Mouse (Mus musculus) NIH3T3 (cell line): ENCODE results near the gene Nrgn.

Source experiments
- DNase-seq: peaks from one replicate; pipeline ENCODE4 v3.0.0-alpha.2; 2012; ENCODE audit warnings: low read depth

Nrgn gene

DNA sequence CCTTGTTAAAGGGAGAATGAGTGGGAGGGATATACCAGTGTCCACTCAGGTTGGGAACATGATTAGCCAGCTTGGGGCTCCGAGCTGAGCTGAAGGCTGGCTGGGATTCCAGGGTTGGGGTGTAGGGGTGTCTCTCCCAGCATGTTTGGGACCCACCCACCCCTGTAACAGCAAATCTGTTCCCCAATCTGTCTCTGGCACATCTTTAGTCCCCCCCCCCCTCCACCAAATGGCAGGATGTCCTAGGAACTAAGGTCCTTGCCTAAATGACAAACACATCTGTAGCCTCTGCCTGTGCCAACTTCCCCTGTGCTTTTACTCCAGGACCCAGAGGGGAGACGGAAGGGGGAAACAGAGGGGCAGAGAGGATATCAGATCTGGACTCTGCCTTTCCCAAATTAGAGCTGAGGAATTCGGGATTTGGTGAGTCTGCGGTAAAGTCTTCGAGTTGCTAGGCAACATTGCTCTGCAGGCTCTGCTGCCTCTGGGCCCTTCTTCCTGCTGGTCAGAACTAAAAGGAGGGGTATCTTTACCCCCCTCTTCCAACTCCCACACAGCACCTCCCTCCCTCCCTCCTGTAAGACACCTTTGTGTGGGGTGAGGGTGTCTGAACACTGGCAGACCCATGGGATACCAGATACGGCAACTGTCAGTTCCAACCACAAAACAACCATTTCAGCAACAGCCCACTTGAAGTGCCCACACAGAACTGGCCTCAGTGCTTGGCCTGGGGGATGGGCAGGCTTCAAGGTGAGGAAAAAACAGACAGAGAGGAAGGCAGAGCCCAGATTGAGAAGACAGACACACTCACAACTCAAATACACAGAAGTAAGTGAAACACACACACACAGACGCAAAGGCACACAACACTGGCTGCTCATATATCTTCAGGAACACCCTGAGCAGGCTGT lies 2.4 kb upstream of the Nrgn start, which contains the start of gene Siae:
Gene Siae, plus strand, starts transcription at position 861 of the 911 bp plus-strand sequence.
- peak; percentile 15 for DNase-seq

DNA sequence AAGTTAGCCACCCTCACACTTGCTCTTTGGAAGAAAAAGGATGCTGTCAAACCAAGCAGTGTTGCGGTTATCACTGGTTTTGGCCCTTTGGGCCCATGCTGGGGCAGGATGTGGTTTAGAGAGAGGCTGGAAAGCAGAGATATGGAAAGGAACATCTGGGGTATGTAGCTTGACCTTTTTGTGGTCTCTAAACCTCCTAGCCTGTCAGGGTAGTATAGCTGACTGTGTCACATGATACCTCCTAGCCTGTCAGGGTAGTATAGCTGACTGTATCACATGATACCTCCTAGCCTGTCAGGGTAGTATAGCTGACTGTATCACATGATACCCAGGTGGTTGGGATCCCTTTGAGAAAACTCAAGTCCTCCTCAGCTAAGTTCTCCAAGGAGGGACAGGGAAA lies 1.6 kb upstream of the Nrgn start:
- no peak for DNase-seq

DNA sequence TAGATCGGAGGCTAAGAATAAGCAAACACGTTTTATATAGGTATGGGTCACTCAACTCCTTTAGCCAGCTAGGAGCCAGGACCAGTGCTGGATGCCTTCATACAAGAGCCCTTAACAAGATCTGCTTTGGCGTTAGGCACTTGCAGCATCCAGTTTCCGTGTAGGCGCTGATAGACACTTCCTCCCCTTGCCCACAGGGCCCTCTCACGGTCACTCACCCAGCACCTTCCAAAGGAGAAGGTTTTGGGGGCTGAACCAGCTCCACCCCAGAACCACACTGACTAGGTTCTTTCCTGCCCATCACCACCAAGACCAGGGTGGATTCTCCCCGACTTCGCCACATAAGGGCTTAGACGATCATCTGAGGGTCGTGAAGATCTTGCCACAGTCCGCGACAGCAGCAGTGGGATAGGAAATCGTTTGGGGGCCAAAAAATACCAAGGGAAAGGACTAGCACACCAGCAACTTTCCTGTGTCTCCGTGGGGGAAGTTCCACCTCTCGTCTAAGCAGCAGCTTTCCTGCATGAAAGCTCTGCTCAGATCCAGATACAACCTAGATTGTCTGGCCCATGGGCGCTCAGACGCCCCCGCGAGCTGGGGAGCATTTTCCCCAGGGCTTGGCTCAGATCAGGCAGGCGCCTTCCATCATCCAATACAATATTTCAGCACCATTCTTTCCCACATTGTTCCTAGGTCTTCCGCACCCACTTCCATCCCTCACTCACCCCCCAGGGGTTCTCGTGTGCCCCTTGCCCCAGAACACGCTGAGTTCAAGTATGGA lies 763 bp downstream of the Nrgn start:
- no peak for DNase-seq

DNA sequence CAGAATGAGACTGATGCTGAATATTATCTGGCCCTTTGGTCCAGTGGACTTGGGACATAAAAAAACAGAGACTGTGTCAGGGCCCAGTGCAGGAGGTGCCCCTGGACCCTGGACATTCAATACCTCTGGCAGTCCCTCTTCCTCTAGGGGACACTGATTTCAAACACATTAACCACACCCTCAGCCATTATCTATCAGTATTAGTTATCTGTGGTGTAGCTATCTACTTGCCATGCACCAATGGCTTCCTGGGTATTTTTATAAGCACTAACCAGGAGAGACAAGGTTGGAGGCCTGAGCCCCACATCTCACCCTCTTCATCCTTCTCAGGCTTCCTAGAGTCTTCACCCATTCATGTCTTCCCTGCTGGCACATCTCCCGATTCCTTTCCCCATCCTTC lies 2.3 kb downstream of the Nrgn start:
- DNase-seq, result no peak

DNA sequence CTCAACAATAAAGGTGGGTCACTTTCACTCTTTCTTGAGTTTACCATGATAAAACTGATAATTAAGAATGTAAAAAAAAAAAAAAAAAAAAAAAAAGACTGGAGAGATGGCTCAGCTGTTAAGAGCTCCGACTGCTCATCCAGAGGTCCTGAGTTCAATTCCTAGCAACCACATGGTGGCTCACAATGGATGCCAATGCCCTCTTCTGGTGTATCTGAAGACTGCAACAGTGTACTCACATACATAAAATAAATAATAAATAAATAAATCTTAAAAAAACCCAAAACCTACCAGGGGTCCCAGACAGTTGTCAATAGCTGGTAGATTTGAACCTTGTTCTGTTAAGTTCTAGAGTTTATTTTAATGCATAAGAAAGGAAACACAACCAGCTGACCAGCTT lies 5.8 kb downstream of the Nrgn start:
- peak; percentile 21 for DNase-seq

DNA sequence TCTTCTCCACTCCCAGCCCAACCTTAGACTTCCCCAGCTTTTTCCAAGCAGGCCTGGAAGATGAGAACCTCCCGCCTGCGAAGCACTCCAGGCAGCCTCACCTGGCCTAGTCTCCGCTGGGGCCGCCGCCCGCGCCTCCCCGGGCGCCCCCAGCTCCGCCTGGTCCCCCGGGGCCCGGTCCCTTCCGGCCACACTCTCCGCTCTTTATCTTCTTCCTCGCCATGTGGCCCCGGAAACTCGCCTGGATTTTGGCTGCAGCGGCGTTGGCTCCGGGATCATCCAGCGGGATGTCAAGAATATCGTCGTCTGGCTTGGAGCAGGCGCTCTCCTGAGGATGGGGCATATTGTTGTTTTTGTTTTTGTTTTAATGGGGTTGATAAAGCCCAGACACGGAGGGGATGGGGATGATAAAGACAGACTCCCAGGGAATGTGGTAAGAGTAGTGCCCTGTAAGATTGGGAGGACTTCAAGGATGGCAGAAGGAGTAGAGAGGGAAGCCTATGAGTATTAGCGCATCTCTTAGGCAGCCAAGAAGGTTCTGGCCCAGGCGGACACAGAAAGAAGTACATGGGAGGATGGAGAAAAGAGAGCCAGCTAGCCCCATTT lies 6.8 kb downstream of the Nrgn start:
- no peak for DNase-seq

DNA sequence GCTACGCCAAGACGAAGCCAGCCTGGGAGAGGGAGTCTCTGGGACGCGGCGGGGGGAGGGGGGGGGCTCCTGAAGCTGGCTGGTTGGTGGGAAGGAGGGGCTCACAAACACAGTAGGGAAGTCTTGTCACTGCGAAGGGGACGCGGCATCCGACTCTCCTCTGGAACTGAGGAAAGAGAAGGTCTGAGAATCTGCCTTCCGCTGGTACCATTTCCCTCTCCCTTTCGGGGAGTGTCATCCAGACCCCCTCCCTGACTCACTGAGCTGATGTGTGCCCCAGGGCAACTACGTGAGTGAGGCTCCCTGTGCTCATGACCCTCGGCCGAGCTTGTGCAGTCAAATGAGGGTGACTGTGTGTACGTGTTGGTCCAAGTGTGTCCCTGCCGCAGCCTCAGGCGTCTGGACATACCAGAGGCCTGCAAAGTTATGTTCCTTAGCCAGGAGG lies 7.5 kb downstream of the Nrgn start:
- no peak for DNase-seq

DNA sequence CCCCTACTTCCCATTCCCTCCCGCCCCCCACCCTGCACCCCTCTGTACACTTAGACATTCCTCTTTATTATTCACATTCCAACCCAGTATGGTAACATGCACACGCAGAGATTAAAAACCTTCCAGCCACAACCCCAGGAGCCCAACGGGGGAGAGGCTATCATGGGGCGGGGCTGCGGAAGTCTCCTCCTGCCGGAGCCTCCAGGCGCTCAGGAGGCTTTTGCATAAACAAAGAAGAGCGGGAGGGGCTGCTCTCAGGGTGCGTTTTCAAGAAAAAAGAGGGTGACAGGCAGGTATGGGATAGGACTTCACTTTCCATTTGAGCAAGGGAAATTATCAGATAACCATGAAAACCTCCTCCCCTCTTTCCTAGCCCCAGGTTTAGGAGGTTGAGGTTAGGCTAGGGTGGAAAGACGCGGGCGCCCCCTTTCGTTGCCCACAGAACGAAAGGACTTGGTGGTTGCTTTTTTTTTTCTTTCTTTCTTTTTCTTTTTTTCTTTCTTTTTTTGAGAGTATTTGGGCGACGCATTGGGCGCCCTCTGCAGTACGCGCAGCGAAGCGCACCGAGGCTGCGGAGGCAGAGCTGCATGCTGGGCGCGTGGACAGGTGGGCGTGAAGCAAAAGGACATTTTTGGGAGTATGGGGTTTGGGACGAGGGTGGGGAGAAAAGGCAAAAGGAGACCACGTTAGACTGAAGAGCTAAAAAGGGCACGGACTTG lies 8.1 kb downstream of the Nrgn start:
- peak; percentile 79 for DNase-seq

DNA sequence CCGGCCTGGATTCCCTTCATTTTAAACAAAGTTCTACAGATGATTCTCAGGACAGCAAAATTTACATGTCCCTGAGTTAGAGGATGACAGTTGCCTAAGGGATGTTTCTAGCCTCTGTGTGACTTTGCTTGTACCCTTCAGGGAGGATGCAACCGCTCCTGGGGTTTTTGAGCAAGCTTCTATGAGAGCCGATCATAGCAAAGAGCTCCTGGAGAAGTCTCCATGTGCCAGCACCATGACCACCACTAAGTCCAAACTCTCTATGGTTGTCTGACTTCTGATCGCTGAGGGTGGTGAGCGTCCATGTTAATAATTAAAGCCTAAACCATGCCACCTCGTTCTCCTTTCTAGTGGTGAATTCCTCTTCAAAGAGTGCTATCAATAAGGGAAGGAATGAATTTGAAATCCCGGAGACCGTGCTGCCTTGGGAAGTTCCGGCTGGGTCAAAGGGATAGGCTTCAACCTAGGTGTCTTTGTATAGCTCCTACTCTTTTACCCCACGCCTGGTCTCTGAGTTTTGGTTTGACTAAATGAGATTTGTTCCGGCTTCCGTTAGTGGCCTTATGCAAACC lies 8.7 kb downstream of the Nrgn start:
- DNase-seq, result no peak

DNA sequence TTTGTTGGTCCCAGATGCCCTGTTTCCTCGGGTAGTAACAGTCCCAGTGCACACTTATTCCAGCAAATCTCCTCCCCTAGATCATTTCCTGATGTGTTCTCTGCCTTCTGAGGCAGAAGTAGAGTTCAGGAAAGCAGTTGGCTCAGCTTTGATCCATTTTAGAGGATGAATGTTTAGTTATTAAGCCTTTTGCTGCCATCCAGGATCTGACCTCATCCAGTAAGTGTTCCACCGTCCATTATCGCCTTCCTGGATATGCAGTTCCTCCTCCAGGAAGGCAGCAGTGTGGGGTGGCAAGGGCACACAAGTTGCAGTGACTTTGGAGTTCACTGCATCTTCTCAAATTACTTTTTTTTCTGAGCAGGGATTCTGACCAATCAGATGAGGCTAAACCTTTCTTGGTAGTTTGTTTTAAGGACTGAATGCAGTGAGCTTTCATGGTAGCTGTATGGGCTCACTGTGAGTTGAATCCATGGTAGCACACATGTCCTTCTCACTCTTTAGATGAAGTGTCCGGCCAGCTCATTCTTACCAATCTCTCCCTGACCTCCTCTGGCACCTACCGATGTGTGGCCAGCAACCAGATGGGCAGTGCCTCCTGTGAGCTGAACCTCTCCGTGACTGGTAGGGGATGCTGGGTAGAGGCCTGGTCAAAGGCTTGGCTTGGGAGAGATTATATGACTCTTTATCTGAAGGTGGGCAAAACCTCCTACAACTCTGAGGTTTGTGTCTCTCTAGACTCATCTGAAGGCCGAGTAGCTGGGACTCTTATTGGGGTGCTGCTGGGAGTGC lies 10.7 kb downstream of the Nrgn start:
- DNase-seq, result no peak

DNA sequence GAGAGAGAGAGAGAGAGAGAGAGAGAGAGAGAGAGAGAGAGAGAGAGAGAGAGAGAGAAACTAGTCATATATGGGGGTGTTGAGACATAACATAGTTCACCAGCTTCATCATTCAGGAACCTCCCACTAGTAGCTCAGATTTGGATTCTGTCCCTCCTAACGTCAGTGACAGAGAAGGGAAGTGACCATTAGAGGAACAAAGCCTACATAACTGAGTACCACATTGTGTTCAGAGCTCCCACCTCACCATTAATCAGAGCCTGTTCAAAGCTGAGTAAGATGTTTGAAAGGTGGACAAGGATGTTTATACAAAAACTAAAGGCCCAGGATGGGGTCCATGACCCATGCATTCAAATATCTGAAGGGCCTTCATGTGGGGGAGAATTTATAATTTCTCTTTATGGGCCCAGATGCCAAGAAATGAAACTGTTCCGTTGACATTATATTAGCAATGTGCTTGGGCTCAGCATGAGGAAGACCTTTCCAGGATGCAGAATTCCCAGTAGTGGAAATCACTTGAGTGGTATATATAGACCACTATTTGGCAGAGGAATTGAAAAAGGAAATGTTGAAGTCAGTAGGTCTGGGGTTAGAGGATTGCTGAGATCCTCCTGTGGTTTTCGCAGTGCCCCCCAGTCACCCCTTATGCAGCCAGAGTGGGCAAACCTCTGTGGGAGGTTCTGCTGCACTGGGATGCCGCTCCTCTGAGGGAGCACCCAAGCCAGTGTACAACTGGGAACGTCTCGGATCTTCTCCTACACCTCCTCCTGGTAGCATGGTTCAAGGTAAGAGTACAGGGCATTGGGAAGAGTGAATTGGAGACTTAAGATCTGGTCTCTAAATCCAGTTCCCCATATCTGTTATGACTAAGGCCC lies 11.8 kb downstream of the Nrgn start:
- DNase-seq, result no peak

DNA sequence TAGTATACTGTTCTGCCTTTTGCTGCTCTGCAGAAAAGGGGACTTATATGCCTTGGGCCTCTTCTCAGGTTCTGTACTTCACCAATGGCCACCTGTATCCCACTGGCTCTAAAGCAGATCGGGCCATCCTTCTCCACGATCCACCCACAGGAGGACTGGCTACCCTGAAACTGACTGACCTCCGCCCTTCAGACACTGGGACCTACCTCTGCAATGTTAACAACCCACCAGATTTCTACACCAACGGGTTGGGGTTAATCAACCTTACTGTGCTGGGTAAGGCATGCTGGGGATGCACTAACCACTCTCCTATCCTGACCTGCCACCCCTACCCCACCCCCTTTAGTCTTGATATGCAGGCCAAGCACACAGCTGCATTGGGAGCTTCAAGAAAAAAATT lies 12.5 kb downstream of the Nrgn start:
- no peak for DNase-seq

DNA sequence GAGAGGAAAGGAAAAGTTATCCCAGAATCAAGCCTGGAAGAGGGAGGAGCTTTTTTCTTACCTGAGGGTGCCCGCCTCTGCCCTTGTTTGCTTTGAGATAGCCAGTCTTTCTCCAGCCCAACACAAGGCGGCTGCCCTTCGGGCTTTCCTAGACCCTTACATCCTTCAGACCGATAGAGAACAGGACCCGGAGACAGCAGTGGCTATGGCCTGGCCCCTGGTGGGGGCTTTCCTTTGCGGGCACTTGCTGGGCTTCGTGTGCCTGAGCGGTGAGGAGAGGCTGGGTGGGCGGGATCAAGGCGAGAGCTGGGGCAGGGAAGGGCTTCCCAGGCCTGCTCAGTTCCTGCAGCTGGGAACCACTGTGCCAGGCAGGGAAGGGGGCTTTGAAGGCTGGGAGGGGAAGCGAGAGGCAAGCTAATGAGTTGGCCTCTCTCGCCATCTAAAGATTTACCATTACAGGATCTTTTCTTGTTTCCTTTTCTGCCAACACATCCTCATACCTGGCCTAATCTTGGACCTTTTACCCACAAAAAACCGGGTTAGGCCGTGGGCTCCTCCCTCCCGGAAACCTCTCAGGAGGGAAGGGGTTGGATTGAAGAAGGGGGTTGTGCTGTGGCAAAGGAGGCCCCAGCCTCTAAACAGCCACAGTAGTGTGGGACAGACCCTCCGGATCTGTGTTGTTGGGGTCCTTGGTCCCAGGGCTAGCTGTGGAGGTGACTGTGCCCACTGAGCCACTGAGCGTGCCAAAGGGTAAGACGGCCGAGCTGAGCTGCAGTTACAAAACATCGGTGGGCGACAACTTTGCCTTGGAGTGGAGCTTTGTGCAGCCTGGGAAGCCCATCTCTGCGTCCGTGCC lies 13.3 kb downstream of the Nrgn start, which contains the start of gene Vsig2:
Gene Vsig2, plus strand, starts transcription at position 86 of the 856 bp plus-strand sequence.
- DNase-seq, result no peak

DNA sequence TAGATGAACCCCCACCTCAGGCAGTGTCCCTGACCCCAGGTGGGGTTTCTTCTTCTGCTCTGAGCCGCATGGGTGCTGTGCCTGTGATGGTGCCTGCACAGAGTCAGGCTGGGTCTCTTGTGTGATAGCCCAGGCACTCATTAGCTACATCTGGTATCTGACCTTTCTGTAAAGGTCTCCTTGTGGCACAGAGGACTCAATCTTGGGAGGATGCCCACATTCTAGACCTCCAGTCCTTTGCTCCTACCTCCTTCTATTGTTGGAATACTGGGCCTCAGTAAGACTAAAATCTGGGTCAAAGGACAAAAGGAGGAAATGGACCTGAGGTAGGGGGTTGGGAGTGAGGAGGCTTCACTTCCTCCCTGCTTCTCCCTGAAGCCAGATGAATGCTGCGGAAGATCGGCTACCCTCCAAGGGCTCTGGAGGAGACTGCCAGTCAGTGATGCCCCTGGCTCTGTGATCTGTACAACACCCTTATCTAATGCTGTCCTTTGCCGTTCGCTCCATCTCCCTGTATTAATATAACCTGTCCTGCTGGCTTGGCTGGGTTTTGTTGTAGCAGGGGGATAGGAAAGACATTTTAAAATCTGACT lies 14.9 kb downstream of the Nrgn start:
- DNase-seq, result no peak

DNA sequence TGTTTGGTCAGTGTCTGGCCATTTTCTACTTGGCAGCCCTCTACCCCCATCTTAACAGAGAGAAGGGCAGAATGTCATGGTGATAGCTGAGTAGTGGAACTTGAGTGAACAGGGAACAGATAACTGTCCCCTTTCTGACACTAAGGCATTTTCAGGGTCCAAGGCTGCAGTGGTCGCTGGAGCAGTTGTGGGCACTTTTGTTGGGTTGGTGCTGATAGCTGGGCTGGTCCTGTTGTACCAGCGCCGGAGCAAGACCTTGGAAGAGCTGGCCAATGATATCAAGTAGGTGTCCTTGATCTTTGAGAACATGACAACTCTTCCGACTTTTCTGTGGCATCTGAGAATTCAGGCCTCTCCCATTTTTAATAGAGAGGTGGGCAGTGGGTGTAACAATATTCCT lies 15.9 kb downstream of the Nrgn start:
- no peak for DNase-seq

DNA sequence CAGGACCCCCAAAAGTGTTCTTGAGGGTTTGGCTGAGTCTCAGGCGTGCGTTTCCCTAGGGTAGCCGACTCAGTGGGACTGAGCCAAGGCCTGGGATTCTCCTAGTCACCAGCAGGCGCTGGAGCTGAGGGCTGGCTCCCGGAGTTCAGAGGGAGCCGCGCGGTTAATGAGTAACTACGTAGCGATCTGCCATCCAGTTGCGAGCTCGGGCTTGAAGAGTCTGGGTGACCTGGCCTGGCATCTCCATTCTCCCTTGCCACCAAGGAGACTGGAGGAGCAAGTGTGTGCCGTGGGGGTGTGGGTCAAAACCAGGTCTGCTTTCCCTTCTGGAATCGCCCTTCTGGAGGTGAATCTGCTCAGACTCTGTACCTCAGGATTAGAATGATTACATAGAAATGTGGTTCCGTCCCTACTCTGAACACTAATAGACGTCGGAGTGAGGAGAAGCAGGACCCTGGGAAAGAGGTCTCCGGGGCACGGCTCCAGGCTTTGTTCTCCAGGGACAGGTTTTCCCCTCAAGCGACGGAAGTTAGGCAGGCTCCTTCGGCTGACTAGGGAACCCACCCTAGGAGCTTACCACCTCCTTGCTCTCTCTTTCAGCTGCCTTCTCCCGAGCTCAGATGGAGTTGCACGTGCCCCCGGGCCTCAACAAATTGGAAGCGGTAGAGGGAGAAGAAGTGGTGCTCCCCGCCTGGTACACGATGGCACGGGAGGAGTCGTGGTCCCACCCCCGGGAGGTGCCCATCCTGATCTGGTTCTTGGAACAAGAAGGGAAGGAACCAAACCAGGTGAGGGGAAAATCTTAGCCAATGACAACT lies 21.6 kb downstream of the Nrgn start:
- DNase-seq, result no peak
